Mouse (Mus musculus) bone marrow, adult 2 months (tissue): ENCODE data around the gene Cbfa2t2. TPM values are rescaled to one million over a fixed set of nuclear protein-coding genes. Genes with fewer than 3 reads are reported as not detected.

Source experiments
- H3K27ac ChIP-seq: fragments of 200-500 bp; 2 replicates; pipeline ENCODE4 v1.5.1; 2012; ENCODE audit warnings: low read depth, mild to moderate bottlenecking, control low read depth, inconsistent platforms, low read length; ENCODE audit not compliant: control insufficient read depth, poor library complexity, insufficient read depth
- H3K4me1 ChIP-seq: fragments of 200-500 bp; 2 replicates; pipeline ENCODE4 v1.6.1; 2011; ENCODE audit warnings: low read length; ENCODE audit not compliant: control insufficient read depth, insufficient read depth
- H3K4me3 ChIP-seq: fragments of 200-500 bp; replicated peaks from 2 replicates; pipeline ENCODE3; 2011; ENCODE audit warnings: mild to moderate bottlenecking, low read depth, low read length, control low read depth; ENCODE audit not compliant: control insufficient read depth
- CTCF ChIP-seq: fragments of 200-500 bp; IDR thresholded peaks from 2 replicates; pipeline ENCODE4 v1.5.1; 2011; ENCODE audit warnings: low read length, control low read depth; ENCODE audit not compliant: control insufficient read depth, insufficient read depth
- POLR2A ChIP-seq: fragments of 200-500 bp; IDR thresholded peaks from 2 replicates; pipeline ENCODE4 v1.6.1; 2011; ENCODE audit warnings: low read depth, mild to moderate bottlenecking, control low read depth, low read length, borderline replicate concordance; ENCODE audit not compliant: control insufficient read depth
- WGBS: fragments of 180-500 bp; shearing (Covaris S2); methylation state at CpG from one replicate; pipeline ENCODE4 v1.1.7; 2018; 5-methylcytosine and 5-hydroxymethylcytosine counted together
- polyA plus RNA-seq: library from polyadenylated mRNA; stranded (reverse); fragments of >200 nt; gene quantifications from 2 replicates; pipeline ENCODE4 v1.2.4, GENCODE M21; 2011; ENCODE audit warnings: low replicate concordance; ENCODE audit not compliant: missing spikeins, insufficient read depth, insufficient read length

Cbfa2t2 gene
- polyA plus RNA-seq, 1 experiment, result 16.4 TPM

DNA sequence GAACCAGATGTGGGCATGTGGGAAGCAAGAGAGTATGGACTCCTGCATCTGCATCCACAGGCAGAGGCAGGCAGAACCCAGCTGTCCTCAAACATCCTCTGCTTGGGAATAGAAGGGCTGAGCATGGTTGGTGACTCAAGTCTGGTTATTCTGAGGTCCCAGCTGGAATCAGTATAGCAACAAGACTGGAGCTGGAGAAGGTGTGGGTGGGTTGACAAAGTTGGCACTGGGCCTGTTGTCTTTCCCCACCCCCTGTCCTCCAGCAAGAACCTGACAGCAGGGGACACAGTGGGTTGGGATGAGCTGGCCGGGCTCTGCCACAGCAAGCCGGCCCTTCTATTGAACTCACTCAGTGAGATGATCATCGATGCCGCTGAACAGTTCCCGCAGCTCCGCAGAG, 119.0 kb downstream of the Cbfa2t2 start:
- peaks cover 2% of the 10 kb centered on the region; the same call in 1 of the 2 replicates for H3K4me1 ChIP-seq
- 91% methylated on average over 6 of the region's 6 CpGs for WGBS
- TF ChIP-seq CTCF (no peak), POLR2A (no peak)
- H3K27ac ChIP-seq, result no peak overlapping the region
- no peak overlapping the region for H3K4me3 ChIP-seq

DNA sequence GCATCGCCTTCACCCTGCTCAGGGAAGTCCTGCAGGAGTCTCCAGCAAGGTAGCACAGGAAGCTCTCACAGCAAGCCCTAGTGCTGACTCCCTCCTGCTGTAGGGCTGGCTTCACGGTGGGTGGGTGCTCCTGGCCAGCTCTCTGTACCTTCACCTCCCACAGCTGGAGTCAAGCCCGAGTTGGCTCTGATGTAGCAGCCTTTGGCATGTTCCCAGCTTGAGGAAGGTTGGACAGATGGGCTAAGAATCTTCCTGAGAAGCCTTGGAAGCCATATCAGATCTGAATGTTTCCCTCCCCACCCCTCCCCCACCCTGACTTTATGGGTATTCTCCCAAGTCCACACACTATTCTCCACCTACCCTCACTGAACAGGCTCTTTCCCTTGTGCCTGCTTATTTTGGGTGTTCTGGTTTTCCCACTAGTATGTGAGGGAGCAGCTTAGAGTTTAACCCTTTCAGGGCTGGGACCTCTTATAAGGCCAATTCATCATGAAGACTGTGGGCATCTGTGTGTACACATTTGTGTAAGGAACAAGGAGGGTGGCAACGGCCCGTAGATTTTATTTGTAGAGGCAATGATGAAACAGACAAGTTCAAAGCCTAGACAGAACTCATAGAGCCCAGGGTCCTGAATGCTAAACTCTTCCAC, 121.0 kb downstream of the Cbfa2t2 start:
- no peak for TF ChIP-seq POLR2A
- no peak overlapping the region for H3K4me3 ChIP-seq
- H3K4me1 ChIP-seq, result 0 out of 2 replicates have a peak, but pooled peaks cover 1% of the 10 kb centered on the region
- H3K27ac ChIP-seq, result no peak overlapping the region
- 66% methylated on average over 5 of the region's 5 CpGs for WGBS

DNA sequence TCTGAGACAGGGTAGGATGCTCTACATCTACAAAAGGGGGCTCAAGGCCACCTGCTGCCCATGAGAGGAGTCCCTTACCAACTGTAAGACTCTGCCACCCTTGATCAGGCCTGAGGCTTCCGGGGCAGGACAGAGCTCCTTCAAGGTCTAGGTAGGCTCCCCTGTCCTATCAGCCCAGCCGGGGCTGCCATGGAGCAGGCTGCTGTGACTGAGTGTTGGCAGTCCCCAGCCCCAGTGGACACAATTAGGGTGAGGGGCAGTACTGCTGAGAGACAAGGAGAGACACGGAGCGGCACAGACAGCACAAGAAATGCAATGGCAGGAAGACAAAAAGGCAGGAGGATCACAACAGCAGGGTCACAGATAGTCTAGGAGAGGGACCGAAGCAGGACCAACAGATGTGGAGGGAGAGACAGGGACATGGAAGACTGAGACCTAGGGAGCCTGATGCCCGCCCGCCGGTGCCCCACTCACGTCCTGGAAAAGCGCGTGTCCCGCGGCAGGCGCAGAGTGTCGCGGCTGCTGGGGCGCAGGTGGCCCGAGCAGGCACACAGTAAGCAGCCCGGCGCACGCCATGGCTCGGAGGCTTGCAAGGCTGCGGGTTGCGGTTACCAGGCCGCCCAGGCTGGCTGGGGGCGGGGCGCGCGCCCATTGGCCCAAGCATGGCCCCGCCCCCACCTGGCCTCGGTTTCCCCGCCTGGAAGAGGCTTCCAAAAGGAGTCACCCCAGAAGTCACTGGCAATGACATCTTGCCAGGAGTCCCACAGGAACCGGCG, 122.2 kb downstream of the Cbfa2t2 start, which contains the start of gene Necab3:
Necab3 (minus strand) TSS at position 627 of the 776 bp plus-strand sequence.
- TF ChIP-seq POLR2A (peak; percentile 26; the same call in 1 of the 2 replicates), CTCF (no peak)
- H3K4me3 ChIP-seq, result no peak within 1 kb of the TSS
- no peaks in the 10 kb centered on the region for H3K4me1 ChIP-seq
- WGBS, result 5% methylated on average over 34 of the region's 34 CpGs
- H3K27ac ChIP-seq, result no peak within 1 kb of the TSS

DNA sequence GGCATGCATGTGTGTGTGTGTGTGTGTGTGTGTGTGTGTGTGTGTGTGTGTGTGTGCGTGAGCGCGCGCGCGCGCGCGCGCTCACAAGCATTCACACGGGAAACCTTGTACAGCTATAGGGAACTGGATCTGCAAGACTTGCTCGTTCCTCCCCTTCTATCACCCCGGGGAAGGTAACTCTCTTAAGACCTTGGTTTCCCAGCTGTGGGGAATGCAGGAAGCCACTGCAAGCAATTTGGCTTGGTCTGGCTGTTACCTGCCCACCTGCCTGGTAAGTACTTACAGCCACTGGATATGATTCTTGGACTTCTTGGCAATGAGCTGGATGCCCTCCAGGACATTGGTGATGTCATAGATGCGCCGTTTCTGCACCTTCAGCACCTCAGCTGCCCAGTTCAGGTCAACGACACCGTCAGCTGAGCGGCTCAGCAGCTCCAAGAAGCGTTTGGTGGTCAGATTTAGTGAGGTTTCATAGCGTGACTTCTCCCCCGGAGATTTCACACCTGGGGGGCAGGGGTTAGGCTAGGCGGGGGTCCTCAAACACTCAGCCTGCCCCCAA, 127.4 kb downstream of the Cbfa2t2 start:
- TF ChIP-seq POLR2A, result no peak
- TF ChIP-seq CTCF, result no peak
- Histone ChIP-seq H3K4me3 (no peak overlapping the region), H3K4me1 (no peaks in the 10 kb centered on the region), H3K27ac (no peak overlapping the region)
- 92% methylated on average over 18 of the region's 22 CpGs for WGBS

DNA sequence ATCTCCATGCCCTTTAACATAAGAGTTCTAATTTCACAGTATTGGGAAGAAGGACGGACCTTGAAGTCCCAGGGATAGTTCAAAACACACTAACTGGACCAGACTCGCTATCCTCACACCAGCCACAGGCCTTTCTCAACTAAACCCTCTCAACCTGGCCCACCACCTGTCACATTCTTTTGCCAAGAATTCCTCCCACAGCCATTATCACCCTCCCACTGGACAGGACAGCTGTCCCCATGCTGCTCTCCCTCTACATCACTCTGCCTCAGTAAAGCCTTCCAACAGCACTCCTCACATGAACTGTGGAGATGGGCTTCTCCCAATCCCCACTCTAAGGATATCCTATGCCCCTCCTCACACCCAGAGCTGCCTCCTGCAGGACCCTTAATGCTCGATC, 129.3 kb downstream of the Cbfa2t2 start:
- H3K4me3 ChIP-seq, result no peak overlapping the region
- 88% methylated on average over 3 of the region's 3 CpGs for WGBS
- H3K4me1 ChIP-seq, result no peaks in the 10 kb centered on the region
- no peak overlapping the region for H3K27ac ChIP-seq
- TF ChIP-seq POLR2A, result no peak
- TF ChIP-seq CTCF, result no peak

DNA sequence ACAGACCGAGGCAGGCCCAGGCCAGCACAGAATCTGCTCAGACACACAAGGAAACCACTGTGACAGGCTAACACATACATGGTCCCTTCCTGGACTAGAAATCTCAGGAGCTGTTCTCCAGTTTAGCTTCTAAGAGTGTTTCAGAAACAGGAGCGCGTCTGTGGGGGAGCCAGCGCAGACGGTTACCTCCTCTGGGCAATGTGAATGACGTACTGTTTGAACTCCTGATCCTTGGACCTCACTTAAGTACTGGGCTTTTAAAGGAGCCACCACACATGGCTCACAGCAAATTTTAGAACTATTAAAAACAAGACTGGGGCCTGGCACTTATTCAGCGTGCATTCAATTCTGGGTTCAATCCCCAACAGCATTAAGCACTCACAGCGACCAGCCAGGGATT, 130.4 kb downstream of the Cbfa2t2 start:
- no peak overlapping the region for H3K27ac ChIP-seq
- peaks cover 1% of the 10 kb centered on the region; the same call in 1 of the 2 replicates for H3K4me1 ChIP-seq
- 86% methylated on average over 8 of the region's 8 CpGs for WGBS
- H3K4me3 ChIP-seq, result no peak overlapping the region
- no peak for TF ChIP-seq POLR2A
- TF ChIP-seq CTCF, result no peak

DNA sequence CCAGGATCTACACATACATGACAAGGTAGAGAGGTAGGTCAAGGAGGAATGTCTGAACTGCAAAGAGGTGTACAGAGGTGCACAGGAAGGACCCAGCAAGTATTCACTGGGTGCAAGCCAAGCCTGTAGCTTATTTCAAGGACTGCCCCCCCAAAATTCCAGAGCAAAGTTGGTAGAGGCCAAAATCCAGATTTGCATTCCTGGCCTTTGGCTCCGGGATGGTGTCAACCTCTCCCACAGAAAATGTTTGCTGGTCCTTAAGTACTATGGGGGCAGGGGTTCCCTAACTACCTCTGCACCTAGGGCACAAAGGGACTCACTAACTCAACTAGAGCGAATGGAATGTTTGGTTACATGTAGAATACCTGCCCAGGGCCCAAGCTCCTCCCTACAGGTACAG, 131.5 kb downstream of the Cbfa2t2 start:
- no peak overlapping the region for H3K27ac ChIP-seq
- H3K4me3 ChIP-seq, result no peak overlapping the region
- TF ChIP-seq POLR2A (no peak), CTCF (no peak)
- 95% methylated on average over 2 of the region's 2 CpGs for WGBS
- peaks cover 1% of the 10 kb centered on the region; the same call in 1 of the 2 replicates for H3K4me1 ChIP-seq
